Mouse (Mus musculus) heart, postnatal 0 days (tissue): ENCODE measurements at regions not wholly inside any gene's neighbourhood (a gene's known extent, or its start where the extent isn't known, plus 50 kb on each side); places are given as distances from the start of the nearest gene placed in this dataset.

Experiments used
- CTCF ChIP-seq: IDR thresholded peaks from 2 replicates; pipeline ENCODE4 v1.5.1; 2016; ENCODE audit warnings: antibody characterized with exemption, control low read depth, low read depth
- EP300 ChIP-seq: IDR thresholded peaks from 2 replicates; pipeline ENCODE4 v1.6.1; 2016; ENCODE audit warnings: antibody characterized with exemption, low read depth

DNA sequence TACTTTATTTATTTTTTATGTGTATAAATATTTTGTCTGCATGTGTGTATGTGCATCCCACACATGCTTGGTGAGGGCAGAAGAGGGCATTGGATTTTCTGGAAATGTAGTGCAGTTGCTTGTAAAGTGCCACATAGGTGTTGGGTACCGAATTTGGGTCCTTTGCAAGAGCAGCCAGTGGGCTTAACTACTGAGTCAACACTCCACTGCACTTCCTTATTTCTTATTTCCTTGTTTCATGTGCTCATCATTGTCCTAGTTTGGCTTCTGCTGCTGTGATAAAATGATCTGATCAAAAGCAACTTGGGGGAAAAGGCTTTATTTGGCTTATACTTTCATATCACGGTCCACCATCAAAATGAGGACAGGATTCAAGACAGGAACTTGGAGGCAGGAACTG, 53.0 kb upstream of the Ptger4 start:
- TF ChIP-seq CTCF (no peak), EP300 (no peak)
